Mouse (Mus musculus): ENCODE measurements around the gene Ppp2r3a.

The Ppp2r3a gene

GRCm38 (mm10) chr9:101080046-101080685 is 171.4 kb downstream of the Ppp2r3a start:
- Histone ChIP-seq H3K27me3 (ENCODE audit: control insufficient read depth, insufficient read depth, low read length, poor library complexity, severe bottlenecking) (no peaks in the 10 kb centered on the region), H3K36me3 (ENCODE audit: control insufficient read depth, insufficient read depth, low read length, poor library complexity, severe bottlenecking) (peaks cover 2% of the 10 kb centered on the region; the same call in 1 of the 2 replicates)
- no peak for DNase-seq (ENCODE audit: low read depth, low spot score)

DNA sequence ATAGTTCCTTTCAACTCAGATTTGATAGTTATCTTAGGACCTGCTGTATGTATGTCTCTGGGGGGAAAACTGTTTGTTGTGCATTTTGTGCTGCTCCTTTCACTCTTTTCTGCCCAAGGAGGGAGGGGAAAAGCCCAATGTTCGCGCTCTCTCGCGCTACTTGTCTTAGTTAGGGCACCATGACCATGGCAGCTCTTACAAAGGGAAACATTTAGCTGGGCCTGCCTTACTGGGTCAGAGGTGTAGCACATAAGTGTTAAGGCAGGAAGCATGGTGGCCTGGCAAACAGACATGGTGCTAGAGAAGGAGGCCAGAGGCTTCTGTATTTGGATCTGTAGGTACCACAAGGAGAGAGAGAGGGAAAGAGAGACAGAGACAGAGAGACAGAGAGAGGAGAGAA is 173.0 kb downstream of the Ppp2r3a start:
- Histone ChIP-seq H3K27me3 (ENCODE audit: control insufficient read depth, insufficient read depth, low read length, poor library complexity, severe bottlenecking) (no peaks in the 10 kb centered on the region), H3K36me3 (ENCODE audit: control insufficient read depth, insufficient read depth, low read length, poor library complexity, severe bottlenecking) (peaks cover 2% of the 10 kb centered on the region; the same call in 1 of the 2 replicates)
- peak; percentile 38 for DNase-seq (ENCODE audit: low read depth, low spot score)

- DNase-seq (ENCODE audit: low read depth, low spot score): no peak
- no peaks in the 10 kb centered on the region for H3K27me3 ChIP-seq (ENCODE audit: control insufficient read depth, insufficient read depth, low read length, poor library complexity, severe bottlenecking)
- peaks cover 2% of the 10 kb centered on the region; the same call in 1 of the 2 replicates for H3K36me3 ChIP-seq (ENCODE audit: control insufficient read depth, insufficient read depth, low read length, poor library complexity, severe bottlenecking)
Observed at GRCm38 (mm10) chr9:101077486-101077885, 174.1 kb downstream of the Ppp2r3a start.

DNA sequence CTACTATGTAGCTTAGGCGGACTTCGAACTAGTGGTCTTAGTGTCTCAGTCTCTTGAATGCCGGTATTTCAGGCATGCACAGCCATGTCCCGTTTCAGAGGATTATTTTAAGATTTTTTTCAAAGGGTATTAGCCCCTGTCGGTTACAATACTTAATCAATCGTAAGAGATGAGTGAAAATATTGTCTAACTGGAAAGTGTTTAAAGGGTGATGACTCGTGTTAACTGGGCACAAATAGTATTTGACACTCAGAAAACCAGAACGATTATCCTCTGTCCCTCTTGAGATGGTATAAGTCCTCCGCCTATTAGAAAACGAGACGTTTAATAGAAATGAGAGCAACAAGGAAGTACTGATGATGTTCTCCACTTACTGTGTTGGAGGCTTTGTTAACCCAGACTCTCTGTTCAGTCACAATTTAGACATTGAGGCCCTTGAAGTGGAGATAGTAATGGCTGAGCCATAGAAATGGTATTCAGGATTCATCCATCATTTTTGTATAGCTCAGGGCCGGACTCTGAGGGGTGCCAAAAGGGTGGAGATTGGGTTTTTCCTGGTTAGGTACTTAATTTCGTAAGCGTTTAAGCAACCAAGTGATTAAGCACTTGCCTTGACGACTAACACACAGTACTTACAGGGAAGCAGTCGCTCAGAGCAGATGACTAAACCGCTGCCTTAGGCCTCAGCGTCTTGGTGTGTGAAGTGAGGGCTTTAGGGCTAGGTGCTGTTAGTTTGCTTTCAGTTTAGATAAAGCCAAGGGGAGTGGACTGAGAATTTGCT is 175.3 kb downstream of the Ppp2r3a start:
- Histone ChIP-seq H3K27me3 (ENCODE audit: control insufficient read depth, insufficient read depth, low read length, poor library complexity, severe bottlenecking) (no peaks in the 10 kb centered on the region), H3K36me3 (ENCODE audit: control insufficient read depth, insufficient read depth, low read length, poor library complexity, severe bottlenecking) (peaks cover 2% of the 10 kb centered on the region; the same call in 1 of the 2 replicates)
- peak; percentile 46 for DNase-seq (ENCODE audit: low read depth, low spot score)

GRCm38 (mm10) chr9:101075694-101076093 is 175.9 kb downstream of the Ppp2r3a start:
- DNase-seq (ENCODE audit: low read depth, low spot score): no peak

DNA sequence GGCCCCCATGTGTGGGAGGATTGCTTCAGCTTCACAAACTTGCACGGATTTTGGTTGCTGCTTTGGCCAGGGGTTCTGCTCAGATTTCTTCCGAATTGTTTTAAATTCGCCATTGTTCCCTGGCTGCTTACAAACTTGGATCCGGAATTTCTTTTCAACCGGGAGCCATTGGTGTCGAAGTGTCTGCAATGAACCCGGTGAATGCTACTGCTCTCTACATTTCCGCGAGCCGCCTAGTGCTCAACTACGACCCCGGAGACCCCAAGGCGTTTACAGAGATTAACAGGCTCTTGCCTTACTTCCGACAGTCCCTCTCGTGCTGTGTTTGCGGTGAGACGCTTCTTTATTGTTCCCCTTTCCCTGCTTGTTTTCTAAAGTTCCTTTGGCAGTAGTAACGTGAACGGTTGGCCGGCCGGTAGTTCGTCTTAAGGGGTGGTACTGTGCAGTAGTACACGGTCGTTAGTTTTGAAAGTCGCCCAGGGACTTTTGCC is 176.5 kb downstream of the Ppp2r3a start:
- H3K36me3 ChIP-seq (ENCODE audit: control insufficient read depth, insufficient read depth, low read length, poor library complexity, severe bottlenecking): no peaks in the 10 kb centered on the region; the same call in 1 of the 2 replicates
- DNase-seq (ENCODE audit: low read depth, low spot score): peak; percentile 56
- no peaks in the 10 kb centered on the region for H3K27me3 ChIP-seq (ENCODE audit: control insufficient read depth, insufficient read depth, low read length, poor library complexity, severe bottlenecking)

More at GRCm38 (mm10) chr9:101075694-101076093, 175.9 kb downstream of the Ppp2r3a start:
- no peaks in the 10 kb centered on the region for H3K27me3 ChIP-seq (ENCODE audit: control insufficient read depth, insufficient read depth, low read length, poor library complexity, severe bottlenecking)
- no peaks in the 10 kb centered on the region; the same call in 1 of the 2 replicates for H3K36me3 ChIP-seq (ENCODE audit: control insufficient read depth, insufficient read depth, low read length, poor library complexity, severe bottlenecking)

DNA sequence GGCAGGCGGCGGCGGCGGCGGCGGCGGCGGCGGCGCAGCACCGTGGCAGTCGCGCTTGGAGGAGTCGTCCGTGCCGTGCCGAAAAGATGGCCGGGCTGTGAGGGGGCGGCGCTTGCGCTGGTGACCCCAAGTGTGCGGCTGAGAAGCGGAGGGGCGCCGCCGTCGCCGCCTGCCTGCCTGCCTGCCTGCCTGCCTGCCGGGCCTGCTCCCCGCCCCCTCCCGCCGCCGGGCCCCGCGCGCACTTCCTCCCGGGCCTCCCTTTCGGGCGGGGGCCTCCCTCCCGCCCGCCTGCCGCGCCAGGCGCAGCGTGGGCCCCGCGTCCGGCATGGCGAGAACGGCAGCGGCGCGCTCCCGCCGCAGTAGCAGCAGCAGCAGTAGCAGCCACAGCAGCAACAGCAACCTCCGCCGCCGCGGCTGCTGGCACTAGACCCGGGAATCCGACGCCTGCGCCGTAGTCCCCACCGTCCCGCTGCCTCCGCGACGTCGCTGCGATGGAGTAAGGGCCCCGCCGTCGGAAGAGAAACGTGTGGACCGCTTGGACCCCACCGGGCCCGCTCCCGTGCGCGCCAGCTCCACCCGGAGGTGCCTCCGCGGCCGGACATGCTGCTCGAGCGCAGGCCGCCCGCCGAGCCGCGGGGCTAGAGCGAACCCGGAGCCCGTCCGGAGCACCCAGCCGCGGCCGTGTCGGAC is 177.1 kb downstream of the Ppp2r3a start:
- Histone ChIP-seq H3K36me3 (ENCODE audit: control insufficient read depth, insufficient read depth, low read length, poor library complexity, severe bottlenecking) (no peaks in the 10 kb centered on the region), H3K27me3 (ENCODE audit: control insufficient read depth, insufficient read depth, low read length, poor library complexity, severe bottlenecking) (no peaks in the 10 kb centered on the region)
- peak; percentile 90 for DNase-seq (ENCODE audit: low read depth, low spot score)

DNA sequence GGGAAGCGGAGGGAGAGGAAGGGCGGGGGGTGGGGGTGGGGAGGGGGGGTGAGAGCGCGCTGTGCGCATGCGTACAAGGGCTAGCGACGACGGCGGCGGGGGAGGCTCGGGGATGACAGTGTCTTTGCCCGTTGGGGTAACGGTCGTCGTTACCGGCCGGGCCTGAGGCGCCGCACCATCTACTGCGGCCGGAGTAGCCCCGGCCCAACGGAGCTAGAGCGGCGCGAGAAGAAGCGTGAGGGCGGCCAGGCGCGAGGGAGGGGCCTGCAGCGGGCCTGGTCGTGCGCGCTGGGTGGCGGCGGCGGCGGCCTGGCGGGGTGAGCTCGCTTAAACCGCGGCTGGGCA is 177.6 kb downstream of the Ppp2r3a start, which contains the start of gene Msl2:
TSS of gene Msl2 (plus strand) at position 115 of the 345 bp plus-strand sequence.
- no peak for DNase-seq (ENCODE audit: low read depth, low spot score)
- no peaks in the 10 kb centered on the region for H3K36me3 ChIP-seq (ENCODE audit: control insufficient read depth, insufficient read depth, low read length, poor library complexity, severe bottlenecking)
- no peaks in the 10 kb centered on the region for H3K27me3 ChIP-seq (ENCODE audit: control insufficient read depth, insufficient read depth, low read length, poor library complexity, severe bottlenecking)

DNA sequence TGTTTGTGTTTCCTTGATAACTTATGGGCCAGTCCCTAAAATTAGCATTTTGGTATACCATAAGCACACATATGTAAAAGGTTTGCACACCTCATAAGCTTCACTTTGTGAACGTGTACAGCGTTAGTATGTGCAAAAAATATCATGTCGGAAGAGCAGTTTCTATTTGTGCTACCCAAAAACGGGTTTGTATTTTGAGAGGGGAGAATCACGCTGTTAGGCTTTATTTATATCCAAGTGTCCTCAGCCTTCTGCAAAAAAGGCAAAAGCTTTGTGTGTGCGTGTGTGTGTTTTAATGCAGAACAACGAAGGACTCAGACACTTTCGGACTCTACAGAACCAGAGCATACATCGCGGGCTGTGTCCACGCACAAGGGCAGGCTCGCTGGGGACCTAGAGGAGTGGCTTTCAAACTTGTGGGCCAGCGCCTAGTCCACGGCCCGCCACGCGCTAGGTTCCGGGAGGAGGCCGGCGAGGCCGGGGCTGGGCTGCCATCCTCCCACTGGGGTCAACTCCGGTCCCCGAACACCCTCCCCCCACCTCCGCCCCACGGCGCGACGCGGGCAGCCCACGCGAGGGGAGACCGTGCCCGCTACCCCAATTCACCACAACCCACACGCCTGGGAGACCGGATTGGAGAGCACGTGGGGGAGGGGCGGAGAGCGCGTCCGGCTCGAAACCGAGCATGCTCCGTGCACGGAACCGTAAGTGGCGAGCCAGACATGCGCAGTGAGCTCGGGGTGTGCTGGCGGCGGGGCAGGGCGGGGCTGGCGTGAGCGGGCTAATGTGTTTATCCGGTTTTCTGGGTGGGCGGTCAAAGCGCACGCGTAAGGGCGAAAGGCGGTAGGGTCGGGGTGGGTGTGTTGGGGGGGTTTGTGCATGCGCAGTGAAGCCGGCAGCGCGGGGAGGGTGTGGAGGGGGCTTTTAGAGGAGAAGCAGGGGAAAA is 178.3 kb downstream of the Ppp2r3a start:
- H3K36me3 ChIP-seq (ENCODE audit: control insufficient read depth, insufficient read depth, low read length, poor library complexity, severe bottlenecking): no peaks in the 10 kb centered on the region
- peak; percentile 100 for DNase-seq (ENCODE audit: low read depth, low spot score)
- H3K27me3 ChIP-seq (ENCODE audit: control insufficient read depth, insufficient read depth, low read length, poor library complexity, severe bottlenecking): no peaks in the 10 kb centered on the region

- DNase-seq (ENCODE audit: low read depth, low spot score): no peak
- Histone ChIP-seq H3K36me3 (ENCODE audit: control insufficient read depth, insufficient read depth, low read length, poor library complexity, severe bottlenecking) (no peaks in the 10 kb centered on the region), H3K27me3 (ENCODE audit: control insufficient read depth, insufficient read depth, low read length, poor library complexity, severe bottlenecking) (no peaks in the 10 kb centered on the region)
Observed at GRCm38 (mm10) chr9:101072506-101072905, 179.1 kb downstream of the Ppp2r3a start.

DNA sequence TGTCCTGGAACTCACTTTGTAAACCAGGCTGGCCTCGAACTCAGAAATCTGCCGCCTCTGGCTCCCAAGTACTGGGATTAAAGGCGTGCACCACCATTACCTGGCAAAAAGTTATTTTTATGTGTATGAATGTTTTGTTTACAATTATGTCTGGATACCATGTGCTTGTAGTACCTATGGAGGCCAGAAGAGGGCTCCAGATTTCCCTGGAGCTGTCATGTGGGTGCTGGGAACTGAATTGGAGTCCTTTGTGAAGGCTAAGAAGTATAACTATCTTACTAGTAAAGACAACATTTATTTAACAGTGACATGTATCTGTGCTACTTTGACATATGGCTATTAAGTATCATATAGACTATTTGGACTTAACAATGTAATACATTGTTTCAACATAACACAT is 181.8 kb downstream of the Ppp2r3a start:
- DNase-seq (ENCODE audit: low read depth, low spot score): peak; percentile 40
- Histone ChIP-seq H3K36me3 (ENCODE audit: control insufficient read depth, insufficient read depth, low read length, poor library complexity, severe bottlenecking) (no peaks in the 10 kb centered on the region), H3K27me3 (ENCODE audit: control insufficient read depth, insufficient read depth, low read length, poor library complexity, severe bottlenecking) (no peaks in the 10 kb centered on the region)

GRCm38 (mm10) chr9:101065076-101065602 is 186.5 kb downstream of the Ppp2r3a start:
- no peaks in the 10 kb centered on the region for H3K27me3 ChIP-seq (ENCODE audit: control insufficient read depth, insufficient read depth, low read length, poor library complexity, severe bottlenecking)
- DNase-seq (ENCODE audit: low read depth, low spot score): no peak
- no peaks in the 10 kb centered on the region for H3K36me3 ChIP-seq (ENCODE audit: control insufficient read depth, insufficient read depth, low read length, poor library complexity, severe bottlenecking)

DNA sequence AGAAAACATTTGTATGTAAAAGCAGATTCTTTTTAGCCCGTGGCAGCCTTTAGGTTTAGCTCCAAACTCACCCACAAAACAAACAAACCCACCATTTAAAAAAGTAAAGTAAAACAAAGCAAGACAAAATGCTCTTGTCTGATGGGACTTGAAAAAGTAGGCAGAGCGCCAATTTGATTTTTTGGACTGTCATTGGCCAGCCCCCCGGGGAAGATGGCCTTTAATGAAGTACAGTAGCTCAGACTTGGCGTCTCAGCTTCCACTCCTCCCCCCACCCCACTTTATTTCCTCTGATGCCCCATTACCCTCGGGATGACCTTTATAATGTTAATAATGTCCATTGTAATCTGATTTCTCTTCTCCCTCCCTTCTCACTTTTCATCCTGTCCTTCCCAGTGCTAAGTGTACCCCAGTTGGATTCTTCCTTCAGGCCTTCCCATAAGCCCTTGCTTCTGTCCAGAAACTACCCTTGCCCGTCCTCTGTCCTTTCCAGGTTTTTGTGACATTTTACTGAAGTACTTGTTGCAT is 189.3 kb downstream of the Ppp2r3a start:
- DNase-seq (ENCODE audit: low read depth, low spot score): no peak
- no peaks in the 10 kb centered on the region for H3K27me3 ChIP-seq (ENCODE audit: control insufficient read depth, insufficient read depth, low read length, poor library complexity, severe bottlenecking)

More for the DNA sequence above, 189.3 kb downstream of the Ppp2r3a start:
- H3K36me3 ChIP-seq (ENCODE audit: control insufficient read depth, insufficient read depth, low read length, poor library complexity, severe bottlenecking): no peaks in the 10 kb centered on the region
